Mouse (Mus musculus) heart, embryonic 11.5 days (tissue): ENCODE data around the gene Smyd4. TPM values are rescaled to one million over a fixed set of nuclear protein-coding genes. Genes with fewer than 3 reads are reported as not detected.

ENCODE experiments used
- ATAC-seq: fragments of 200-750 bp; cut with Nextera tagmentation; replicated peaks from 2 replicates; pipeline ENCODE4 v1.8.0; 2017; ENCODE audit warnings: moderate library complexity; ENCODE audit not compliant: insufficient number of reproducible peaks, low FRiP score, low TSS enrichment
- H3K27ac ChIP-seq: fragments of 300-500 bp; sonication (generic); 2 replicates; pipeline ENCODE4 v1.5.1; 2014; ENCODE audit warnings: mild to moderate bottlenecking, low read depth, low read length
- H3K27me3 ChIP-seq: fragments of 300-500 bp; sonication (generic); 2 replicates; pipeline ENCODE4 v1.6.1; 2014; ENCODE audit warnings: mild to moderate bottlenecking, low read length, mixed read lengths; ENCODE audit not compliant: control insufficient read depth, insufficient read depth
- H3K36me3 ChIP-seq: fragments of 300-500 bp; sonication (generic); 2 replicates; pipeline ENCODE4 v1.6.1; 2014; ENCODE audit warnings: mild to moderate bottlenecking, low read length, moderate library complexity, mixed read lengths; ENCODE audit not compliant: control insufficient read depth, insufficient read depth
- H3K4me1 ChIP-seq: fragments of 300-500 bp; sonication (generic); 2 replicates; pipeline ENCODE4 v1.6.1; 2014; ENCODE audit warnings: low read length; ENCODE audit not compliant: control insufficient read depth, insufficient read depth
- H3K4me2 ChIP-seq: fragments of 300-500 bp; sonication (generic); 2 replicates; pipeline ENCODE4 v1.6.1; 2014; ENCODE audit warnings: mild to moderate bottlenecking, moderate library complexity
- H3K4me3 ChIP-seq: fragments of 300-500 bp; sonication (generic); 2 replicates; pipeline ENCODE4 v1.5.1; 2014; ENCODE audit warnings: low read depth, low read length
- H3K9ac ChIP-seq: fragments of 300-500 bp; sonication (generic); 2 replicates; pipeline ENCODE4 v1.6.1; 2014; ENCODE audit warnings: mild to moderate bottlenecking, low read depth, low read length, moderate library complexity
- H3K9me3 ChIP-seq: fragments of 300-500 bp; sonication (generic); replicated peaks from 2 replicates; pipeline ENCODE4 v1.6.1; 2016; ENCODE audit warnings: low read length; ENCODE audit not compliant: control insufficient read depth
- WGBS: fragments of 180-500 bp; shearing (Covaris S2); extraction: QIAGEN DNeasy Blood & Tissue Kit; methylation state at CpG from one replicate; pipeline ENCODE4 v1.1.7; 2014; ENCODE audit not compliant: insufficient replicate concordance; 5-methylcytosine and 5-hydroxymethylcytosine counted together
- polyA plus RNA-seq: library from polyadenylated mRNA; unstranded; fragments of >200 nt; fragmentation: Nextera tagmentation; extraction: Ambion mirVana; gene quantifications from 2 replicates; pipeline ENCODE4 v1.2.1, GENCODE M21; 2014

The Smyd4 gene
- polyA plus RNA-seq: 12.3 and 14.7 TPM in 2 replicates

GRCm38 (mm10) chr11:75348199-75348889 is at the start of gene Smyd4, which contains the start of gene Rpa1:
Smyd4 (plus strand) TSS chr11:75348433.
Rpa1 (minus strand) TSS chr11:75348324.
- Histone ChIP-seq H3K4me1 (peaks cover 7% of the 10 kb centered on the region), H3K4me2 (peak within 1 kb of the TSS; percentile 89), H3K9ac (peak within 1 kb of the TSS; percentile 85), H3K9me3 (no peaks in the 10 kb centered on the region), H3K27me3 (no peaks in the 10 kb centered on the region), H3K4me3 (peak within 1 kb of the TSS; percentile 76), H3K27ac (peak within 1 kb of the TSS; percentile 79), H3K36me3 (no peaks in the 10 kb centered on the region; the same call in 1 of the 2 replicates)
- WGBS: under 1% methylated on average over 56 of the region's 56 CpGs
- ATAC-seq: peak; percentile 99

DNA sequence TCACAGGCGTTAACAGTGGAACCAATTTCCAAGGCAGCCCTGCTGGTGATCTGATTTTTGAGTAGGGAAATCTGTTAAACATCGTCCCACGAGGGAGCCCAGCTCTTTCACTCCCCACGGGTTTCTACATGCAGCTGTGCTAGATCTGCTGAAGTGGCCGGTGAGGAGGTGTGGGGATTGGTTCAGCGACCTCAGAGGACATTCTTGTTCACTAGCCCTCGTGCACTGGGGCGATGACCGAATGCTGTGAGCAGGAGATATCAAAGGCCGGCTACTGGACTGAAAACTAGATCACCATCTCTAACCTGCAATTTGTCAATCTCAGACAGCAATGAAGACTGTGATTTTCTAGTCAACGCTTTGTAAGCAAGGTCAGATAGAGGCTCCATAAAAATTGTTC is 49.7 kb upstream of the Smyd4 start:
- Histone ChIP-seq H3K27me3 (no peaks in the 10 kb centered on the region), H3K4me3 (no peak overlapping the region), H3K4me2 (no peak overlapping the region), H3K27ac (peak overlapping the region; percentile 75), H3K9ac (no peak overlapping the region), H3K4me1 (peaks cover 37% of the 10 kb centered on the region), H3K36me3 (0 out of 2 replicates have a peak, but pooled peaks cover 3% of the 10 kb centered on the region), H3K9me3 (no peaks in the 10 kb centered on the region)
- ATAC-seq: no peak
- 31% methylated on average over 11 of the region's 11 CpGs for WGBS

GRCm38 (mm10) chr11:75299786-75300185 is 48.4 kb upstream of the Smyd4 start:
- 90% methylated on average over 10 of the region's 10 CpGs for WGBS
- 0 out of 2 replicates have a peak, but pooled peaks cover 3% of the 10 kb centered on the region for H3K36me3 ChIP-seq
- no peak overlapping the region for H3K9ac ChIP-seq
- no peak overlapping the region for H3K4me2 ChIP-seq
- H3K4me3 ChIP-seq: no peak overlapping the region
- H3K27ac ChIP-seq: no peak overlapping the region
- no peaks in the 10 kb centered on the region for H3K27me3 ChIP-seq
- no peak for ATAC-seq
- peaks cover 30% of the 10 kb centered on the region for H3K4me1 ChIP-seq
- H3K9me3 ChIP-seq: no peaks in the 10 kb centered on the region

DNA sequence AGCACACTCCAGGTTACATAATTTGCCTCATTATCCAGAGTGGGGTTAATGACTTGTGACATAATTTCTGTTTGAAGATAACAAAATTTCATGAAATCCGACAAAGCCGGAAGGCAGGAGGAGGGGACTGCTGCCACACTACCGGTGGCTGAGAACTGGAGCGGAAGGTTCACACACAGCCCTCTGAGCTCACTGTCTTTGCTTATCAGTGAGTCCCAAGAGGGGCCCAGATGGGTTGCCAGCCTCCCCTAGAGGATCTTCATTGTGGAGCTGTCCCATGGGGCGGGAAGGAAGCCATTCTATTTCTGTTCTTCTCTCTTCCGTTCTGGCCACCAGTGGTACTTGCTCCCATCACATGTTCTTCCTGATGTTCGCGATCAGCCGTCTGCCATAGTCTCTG is 47.3 kb upstream of the Smyd4 start:
- Histone ChIP-seq H3K9ac (no peak overlapping the region), H3K9me3 (no peaks in the 10 kb centered on the region), H3K27ac (no peak overlapping the region), H3K4me1 (peaks cover 25% of the 10 kb centered on the region), H3K4me3 (no peak overlapping the region), H3K4me2 (no peak overlapping the region), H3K27me3 (no peaks in the 10 kb centered on the region), H3K36me3 (peaks cover 7% of the 10 kb centered on the region; the same call in 1 of the 2 replicates)
- 72% methylated on average over 9 of the region's 9 CpGs for WGBS
- ATAC-seq: no peak

- peaks cover 23% of the 10 kb centered on the region for H3K36me3 ChIP-seq
- ATAC-seq: no peak
These were observed 43.4 kb upstream of the Smyd4 start for GRCm38 (mm10) chr11:75304797-75305196.

GRCm38 (mm10) chr11:75308650-75309049 is 39.6 kb upstream of the Smyd4 start:
- 87% methylated on average over 4 of the region's 4 CpGs for WGBS
- no peaks in the 10 kb centered on the region for H3K27me3 ChIP-seq
- H3K9me3 ChIP-seq: no peaks in the 10 kb centered on the region
- no peak overlapping the region for H3K9ac ChIP-seq
- peaks cover 32% of the 10 kb centered on the region for H3K36me3 ChIP-seq
- H3K4me1 ChIP-seq: no peaks in the 10 kb centered on the region
- ATAC-seq: no peak
- H3K4me3 ChIP-seq: no peak overlapping the region
- H3K4me2 ChIP-seq: no peak overlapping the region
- H3K27ac ChIP-seq: no peak overlapping the region

More at GRCm38 (mm10) chr11:75304797-75305196, 43.4 kb upstream of the Smyd4 start:
- 86% methylated on average over 9 of the region's 9 CpGs for WGBS
- H3K4me2 ChIP-seq: no peak overlapping the region
- H3K27ac ChIP-seq: no peak overlapping the region
- H3K4me3 ChIP-seq: no peak overlapping the region
- H3K9ac ChIP-seq: no peak overlapping the region
- H3K4me1 ChIP-seq: no peaks in the 10 kb centered on the region
- H3K9me3 ChIP-seq: no peaks in the 10 kb centered on the region
- H3K27me3 ChIP-seq: no peaks in the 10 kb centered on the region

- Histone ChIP-seq H3K4me1 (no peaks in the 10 kb centered on the region), H3K27ac (no peak overlapping the region), H3K4me2 (no peak overlapping the region), H3K4me3 (no peak overlapping the region), H3K9me3 (no peaks in the 10 kb centered on the region), H3K9ac (no peak overlapping the region), H3K27me3 (no peaks in the 10 kb centered on the region), H3K36me3 (peaks cover 37% of the 10 kb centered on the region)
- no peak for ATAC-seq
- WGBS: 92% methylated on average over 8 of the region's 8 CpGs
These were observed 37.4 kb upstream of the Smyd4 start for GRCm38 (mm10) chr11:75310813-75311212.

DNA sequence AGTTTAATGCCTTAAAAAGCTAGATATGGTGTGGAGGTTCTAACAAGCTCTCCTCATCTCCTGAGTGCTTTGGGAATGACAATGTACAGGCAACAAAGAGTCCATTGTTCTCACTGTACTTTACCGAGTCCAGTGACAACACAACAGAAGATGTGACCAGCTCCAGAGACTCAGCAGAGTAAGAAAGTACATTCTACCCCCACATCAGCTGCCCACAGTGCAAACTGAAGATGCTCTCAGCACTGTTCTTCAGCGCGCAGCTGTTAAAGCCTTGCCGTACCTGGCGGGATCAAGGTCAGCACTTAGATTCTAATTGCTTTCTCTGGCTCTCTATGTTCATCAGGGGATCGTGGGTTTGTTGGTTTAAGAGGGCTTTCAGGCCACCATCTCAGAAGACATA is 36.5 kb upstream of the Smyd4 start:
- ATAC-seq: no peak
- Histone ChIP-seq H3K4me2 (no peak overlapping the region), H3K9me3 (no peaks in the 10 kb centered on the region), H3K4me3 (no peak overlapping the region), H3K27ac (no peak overlapping the region), H3K27me3 (no peaks in the 10 kb centered on the region), H3K36me3 (peaks cover 30% of the 10 kb centered on the region), H3K4me1 (no peaks in the 10 kb centered on the region), H3K9ac (no peak overlapping the region)
- 86% methylated on average over 6 of the region's 6 CpGs for WGBS

DNA sequence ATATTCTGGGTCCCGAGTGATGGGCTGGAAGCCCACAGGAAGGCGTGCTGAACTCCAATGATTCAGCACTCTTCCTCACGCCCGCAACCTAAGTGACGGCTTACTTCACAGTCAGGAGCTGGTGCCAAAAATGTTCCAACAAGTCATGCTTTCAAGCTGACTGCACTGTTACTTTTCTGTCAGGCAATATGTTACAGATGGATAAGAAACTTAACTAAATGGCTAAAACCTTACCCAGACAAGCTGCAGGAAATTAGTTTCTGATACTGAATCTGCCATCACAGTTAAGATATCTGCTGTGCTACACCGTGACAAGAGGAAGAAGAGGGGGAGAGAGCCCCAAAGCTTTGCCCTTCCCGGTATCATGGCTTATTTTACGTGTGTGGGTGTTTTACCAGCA is 34.4 kb upstream of the Smyd4 start:
- WGBS: 84% methylated on average over 8 of the region's 8 CpGs
- Histone ChIP-seq H3K4me3 (no peak overlapping the region), H3K4me1 (no peaks in the 10 kb centered on the region), H3K9me3 (no peaks in the 10 kb centered on the region), H3K4me2 (no peak overlapping the region), H3K27ac (no peak overlapping the region), H3K9ac (no peak overlapping the region), H3K27me3 (no peaks in the 10 kb centered on the region), H3K36me3 (peaks cover 23% of the 10 kb centered on the region)
- no peak for ATAC-seq
